Mouse (Mus musculus): ENCODE data around the gene Ece2. TPM values are rescaled to one million over a fixed set of nuclear protein-coding genes. Genes with fewer than 3 reads are reported as not detected.
A peak's percentile ranks its signal among the peaks of the same experiment; 100 is the strongest.

The Ece2 gene
- total RNA-seq, 2 experiments from 2014 or later: 24.7 to 28.9 TPM

DNA sequence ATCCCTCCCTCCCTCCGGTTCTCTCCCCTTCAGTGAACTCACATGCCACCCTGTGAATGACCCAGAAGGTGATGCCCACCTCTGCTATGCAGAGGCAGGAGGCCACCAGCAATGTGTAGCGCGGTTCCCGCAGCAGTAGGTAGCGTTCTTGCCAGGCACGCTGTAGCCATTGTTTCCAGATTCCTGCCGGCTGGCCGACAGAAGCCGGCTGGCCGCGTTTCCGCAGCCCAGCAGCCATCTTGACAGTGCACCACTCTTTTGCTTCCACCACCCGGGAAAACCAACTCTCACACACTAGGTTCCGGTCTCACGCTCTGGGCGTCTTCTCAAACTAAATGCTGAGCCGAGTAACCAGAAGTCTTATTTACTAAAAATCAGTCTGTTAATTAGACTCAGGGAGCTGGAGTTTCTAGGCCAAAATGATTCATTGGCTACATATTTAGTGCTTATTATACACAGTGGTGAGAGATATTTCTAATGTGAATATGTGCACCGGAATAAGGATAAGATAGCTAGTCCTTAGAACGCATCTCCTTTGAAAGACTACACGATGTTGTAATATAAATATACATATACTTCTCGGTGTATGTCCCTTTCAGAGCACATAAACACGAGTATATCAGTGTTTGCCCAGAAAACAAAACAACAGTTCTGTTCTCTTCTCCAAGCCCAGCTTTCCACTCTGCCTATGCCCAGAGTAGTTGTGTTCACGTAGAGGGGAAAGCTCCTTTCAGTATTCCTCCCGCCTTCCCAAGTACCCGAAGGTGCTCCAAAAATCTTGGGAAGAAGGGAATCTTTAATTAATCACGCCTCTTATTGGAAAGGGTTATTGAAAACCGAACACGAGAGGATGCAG lies 18.9 kb upstream of the Ece2 start:
- DNase-seq (ENCODE audit: extremely low spot score in 1 of 2, low spot score in 2 of 2): peak; percentile 68 to 78
- H3K4me3 ChIP-seq: peak overlapping the region; percentile 67
- H3K27ac ChIP-seq: peak overlapping the region; percentile 84
- no peak for TF ChIP-seq CTCF (IDR thresholded peaks at IDR 0.05)
- intact Hi-C loops (cut with DNase I): loop anchor here (1.0 to 5.0 kb wide), 2 partner anchors 41 to 63 kb away; partner anchors contain the start of genes Abcf3 and Psmd2

DNA sequence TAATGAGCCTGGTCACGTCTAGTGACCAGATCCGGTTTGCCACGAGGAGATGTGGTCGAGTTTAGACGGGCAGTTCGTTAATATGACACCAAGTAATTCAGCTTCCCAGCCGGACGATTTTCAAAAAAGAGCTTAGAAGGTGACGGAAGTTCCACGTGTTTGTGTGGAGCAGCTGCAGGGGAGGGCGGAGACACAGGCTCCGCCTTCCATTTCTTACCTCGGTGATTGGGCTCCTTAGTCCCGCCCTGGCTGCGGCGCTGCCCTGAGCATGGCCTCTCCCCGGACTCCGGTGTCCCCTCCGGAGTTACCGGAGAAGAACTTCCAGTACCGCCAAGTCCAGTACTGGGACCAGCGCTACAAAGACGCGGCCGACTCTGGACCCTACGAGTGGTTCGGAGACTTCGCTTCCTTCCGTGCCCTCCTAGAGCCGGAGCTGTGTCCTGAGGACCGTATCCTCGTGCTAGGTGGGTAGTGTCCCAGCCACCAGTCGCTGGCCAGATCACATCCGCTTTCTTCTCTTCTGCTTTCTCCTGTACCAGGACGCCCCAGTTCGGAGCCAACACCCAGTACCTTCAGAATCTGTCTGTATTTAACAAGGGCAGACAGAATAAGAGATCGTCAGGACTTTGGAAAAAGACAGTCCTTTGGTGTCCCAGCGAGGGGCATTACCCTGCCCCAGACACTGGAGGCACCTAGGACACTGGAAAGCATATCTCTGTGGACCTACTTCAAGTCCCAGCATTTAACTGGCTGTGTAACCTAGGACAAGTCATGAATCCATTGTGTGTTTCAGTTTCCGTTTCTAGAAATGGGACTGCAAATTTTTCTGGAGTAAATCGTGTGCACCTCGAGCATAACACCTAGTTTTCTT lies 18.0 kb upstream of the Ece2 start, which contains the start of the genes Eef1akmt4, Gm49333 and Alg3:
Gene Eef1akmt4, plus strand, starts transcription at position 237 of the 871 bp plus-strand sequence.
Gene Gm49333, plus strand, starts transcription at position 254 of the 871 bp plus-strand sequence.
Gene Alg3, minus strand, starts transcription at position 379 of the 871 bp plus-strand sequence.
- no peak; the same call in none of the 2 replicates for TF ChIP-seq CTCF (IDR thresholded peaks at IDR 0.05)
- intact Hi-C loops (cut with DNase I): loop anchor here (1.0 to 5.0 kb wide), 2 partner anchors 40 to 64 kb away; partner anchors contain the start of genes Abcf3 and Psmd2
- peak within 1 kb of the TSS; percentile 67 for H3K4me3 ChIP-seq
- H3K27ac ChIP-seq: peak within 1 kb of the TSS; percentile 84
- DNase-seq (ENCODE audit: extremely low spot score in 1 of 2, low spot score in 2 of 2): peak; percentile 66 to 73

DNA sequence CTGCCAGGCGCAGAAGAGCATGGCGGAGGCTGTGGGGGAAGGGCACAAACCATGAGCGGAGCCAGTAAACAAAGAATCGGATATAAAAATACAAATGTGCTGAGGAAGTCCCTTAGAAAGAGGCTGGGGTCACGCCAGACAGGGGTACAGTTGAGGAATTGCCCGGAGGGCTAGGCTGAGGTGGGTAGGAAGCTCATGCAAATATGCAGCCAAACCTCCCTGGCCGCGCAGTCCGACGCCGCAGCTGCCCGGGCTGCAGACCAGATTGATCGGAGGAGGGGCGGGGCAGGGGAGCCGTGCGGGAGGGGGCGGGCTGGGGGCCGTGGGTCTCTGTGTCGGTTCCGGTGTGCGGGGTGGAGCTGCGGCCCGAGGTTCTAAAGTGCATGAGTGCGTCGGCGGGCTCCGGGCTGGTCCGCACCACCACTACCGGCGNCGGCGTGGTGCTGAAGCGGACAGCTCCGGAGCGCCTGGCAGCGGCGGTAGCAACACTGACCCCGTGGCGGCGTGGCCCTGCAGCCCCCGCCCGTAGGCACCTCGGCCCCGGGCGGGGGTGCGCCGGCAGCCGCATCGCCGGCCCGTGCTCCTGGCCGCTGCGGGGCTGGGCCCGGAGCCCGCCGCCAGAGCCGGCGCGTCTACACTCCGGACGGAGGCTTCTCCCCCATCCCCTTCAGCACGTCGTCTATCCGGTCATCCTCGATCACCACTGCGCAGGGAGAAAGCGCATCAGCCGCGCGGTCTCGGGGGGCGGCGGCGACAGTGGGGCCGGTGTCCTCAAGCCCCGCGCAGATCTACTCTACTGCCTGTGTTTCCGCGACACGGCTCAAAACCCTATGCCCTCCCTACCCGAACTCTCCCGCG lies 9.9 kb upstream of the Ece2 start:
- TF ChIP-seq CTCF (IDR thresholded peaks at IDR 0.05): no peak
- no peak for DNase-seq (ENCODE audit: extremely low spot score in 1 of 2, low spot score in 2 of 2)
- intact Hi-C loops (cut with DNase I): loop anchor here (5.0 kb wide), 1 partner anchor 122 kb away; the partner anchor contains the start of gene Eif2b5
- peak overlapping the region; percentile 85 for H3K27ac ChIP-seq
- peak overlapping the region; percentile 80 for H3K4me3 ChIP-seq

DNA sequence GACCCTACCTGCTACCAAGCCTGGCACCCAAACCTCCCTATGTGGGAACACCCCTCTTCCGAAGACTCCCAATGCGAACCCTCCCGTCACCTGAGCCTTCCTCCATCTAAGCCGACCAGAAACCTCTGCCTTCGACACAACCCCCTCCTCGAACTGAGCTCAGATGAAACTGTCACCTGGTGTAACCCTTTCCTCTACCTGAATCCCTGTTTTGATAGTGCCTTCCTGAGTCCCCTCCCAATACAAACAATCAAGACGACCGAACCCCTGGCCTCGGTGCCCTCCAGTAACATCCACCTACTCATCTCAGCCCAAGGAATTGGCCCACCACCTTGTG lies 9.3 kb upstream of the Ece2 start:
- DNase-seq (ENCODE audit: extremely low spot score in 1 of 2, low spot score in 2 of 2): no peak
- intact Hi-C loops (cut with DNase I): loop anchor here (5.0 kb wide), 1 partner anchor 123 kb away; the partner anchor contains the start of gene Eif2b5
- Histone ChIP-seq H3K27ac (peak overlapping the region; percentile 85), H3K4me3 (peak overlapping the region; percentile 80)
- no peak for TF ChIP-seq CTCF (IDR thresholded peaks at IDR 0.05)

DNA sequence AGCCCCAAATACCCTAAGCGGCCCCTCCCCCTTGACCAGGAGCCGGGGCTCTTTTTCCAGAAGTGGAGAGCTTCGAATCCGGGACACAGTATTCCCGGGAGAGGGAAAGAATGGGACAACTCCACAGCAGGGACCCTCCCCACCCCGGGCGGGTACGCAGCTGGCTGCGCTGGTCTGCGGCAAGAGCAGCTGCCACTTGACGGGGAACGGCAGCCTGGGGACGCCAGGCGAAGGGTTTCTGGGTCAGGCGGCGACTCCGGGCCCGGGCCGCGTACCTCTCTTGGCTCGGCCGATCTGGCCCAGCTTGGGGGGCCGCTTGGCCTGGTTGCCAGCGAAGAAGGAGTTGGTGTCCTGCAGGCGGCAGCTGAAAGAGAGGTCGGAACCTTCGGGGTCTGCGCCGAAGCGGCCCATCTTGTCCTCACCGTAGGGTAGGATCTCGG lies 8.9 kb upstream of the Ece2 start:
- intact Hi-C loops (cut with DNase I): loop anchor here (5.0 kb wide), 1 partner anchor 123 kb away; the partner anchor contains the start of gene Eif2b5
- DNase-seq (ENCODE audit: extremely low spot score in 1 of 2, low spot score in 2 of 2): peak in 1 of 2 experiments; percentile 33

DNA sequence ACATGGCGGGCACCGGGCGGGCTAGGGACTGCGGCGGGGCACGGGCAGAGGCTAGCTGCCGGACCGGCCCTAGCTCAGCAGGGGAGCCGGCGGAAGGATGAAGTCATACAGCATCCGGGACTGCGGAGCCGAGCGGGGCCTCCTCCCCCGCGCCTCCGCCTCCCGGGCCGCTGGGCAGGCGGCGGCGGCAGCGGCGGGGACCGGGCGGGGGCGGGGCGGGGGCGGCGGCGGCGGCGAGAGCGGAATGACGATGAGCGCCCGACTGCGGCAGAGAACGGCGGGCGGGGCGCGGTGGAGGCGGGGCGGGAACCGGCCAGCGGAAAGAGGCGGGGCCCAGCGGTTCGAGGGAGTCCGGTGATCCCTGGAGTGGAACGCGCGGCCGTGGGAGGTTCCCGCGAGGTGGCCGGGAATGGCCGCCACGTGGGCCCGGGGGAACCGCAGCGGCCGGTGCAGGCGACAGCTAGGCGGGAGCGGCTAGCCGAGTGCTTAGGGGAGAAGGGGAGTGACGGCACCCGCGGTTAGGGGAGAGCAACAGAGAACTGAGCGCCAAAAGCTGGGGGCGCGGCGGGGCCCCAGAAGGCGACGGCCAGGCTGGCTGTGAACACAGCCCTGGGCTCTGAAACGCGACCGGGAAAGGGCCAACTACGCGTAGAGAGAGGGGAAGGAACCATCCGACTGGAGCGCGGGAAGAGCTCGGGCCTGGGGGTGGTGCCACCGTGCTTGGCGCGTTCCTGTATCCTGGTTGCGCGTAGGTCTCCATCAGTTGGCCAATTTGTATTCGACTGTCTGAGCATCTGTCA lies 8.2 kb upstream of the Ece2 start, which contains the start of gene Camk2n2:
Gene Camk2n2, minus strand, starts transcription at position 97 of the 800 bp plus-strand sequence.
- peak; percentile 68 for DNase-seq (ENCODE audit: extremely low spot score in 1 of 2, low spot score in 2 of 2)
- Histone ChIP-seq H3K4me3 (peak within 1 kb of the TSS; percentile 80), H3K27ac (peak within 1 kb of the TSS; percentile 85)
- intact Hi-C loops (cut with DNase I): loop anchor here (5.0 kb wide), 1 partner anchor 124 kb away; the partner anchor contains the start of gene Eif2b5
- TF ChIP-seq CTCF (IDR thresholded peaks at IDR 0.05): no peak

More for the DNA sequence above, 8.9 kb upstream of the Ece2 start:
- TF ChIP-seq CTCF (IDR thresholded peaks at IDR 0.05): no peak
- peak overlapping the region; percentile 85 for H3K27ac ChIP-seq
- H3K4me3 ChIP-seq: peak overlapping the region; percentile 80

DNA sequence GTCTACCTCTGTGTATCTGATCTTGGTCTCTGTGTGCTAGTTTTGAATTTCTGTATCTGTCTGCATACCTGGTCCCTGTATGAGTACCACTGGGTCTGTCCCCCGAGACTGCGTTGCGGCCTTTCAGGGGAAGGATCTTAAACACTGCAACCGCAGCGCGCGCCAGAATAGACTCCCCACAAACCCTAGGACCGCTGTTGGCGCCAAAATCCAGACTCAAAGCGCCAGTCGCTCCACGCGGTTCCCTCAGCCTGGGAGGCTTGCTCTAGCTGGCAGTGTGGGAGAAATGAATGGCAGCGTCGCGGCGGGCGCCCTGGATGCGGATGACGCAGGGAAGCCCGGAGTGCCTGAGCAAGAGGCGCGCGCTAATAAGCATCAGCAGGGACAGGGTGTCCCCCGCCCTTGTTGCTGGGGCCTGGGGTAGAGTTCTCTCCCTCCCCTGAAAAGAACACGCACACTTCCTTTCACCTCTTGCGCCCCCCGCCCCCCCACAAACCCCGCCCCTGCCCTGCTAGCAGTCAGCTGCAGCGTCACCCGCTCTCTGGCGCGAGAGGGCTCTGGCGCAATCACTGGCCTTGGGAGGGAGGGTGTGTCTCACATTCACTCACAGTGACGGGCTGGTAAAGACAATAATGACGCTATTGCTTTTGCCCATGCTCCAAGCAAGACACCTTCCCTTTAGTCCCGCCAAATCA lies 7.5 kb upstream of the Ece2 start:
- H3K4me3 ChIP-seq: peak overlapping the region; percentile 80
- H3K27ac ChIP-seq: peak overlapping the region; percentile 47; the same call in 1 of the 2 replicates
- DNase-seq (ENCODE audit: extremely low spot score in 1 of 2, low spot score in 2 of 2): peak; percentile 58 to 61
- intact Hi-C loops (cut with DNase I): loop anchor here (5.0 kb wide), 1 partner anchor 125 kb away; the partner anchor contains the start of gene Eif2b5
- no peak for TF ChIP-seq CTCF (IDR thresholded peaks at IDR 0.05)

DNA sequence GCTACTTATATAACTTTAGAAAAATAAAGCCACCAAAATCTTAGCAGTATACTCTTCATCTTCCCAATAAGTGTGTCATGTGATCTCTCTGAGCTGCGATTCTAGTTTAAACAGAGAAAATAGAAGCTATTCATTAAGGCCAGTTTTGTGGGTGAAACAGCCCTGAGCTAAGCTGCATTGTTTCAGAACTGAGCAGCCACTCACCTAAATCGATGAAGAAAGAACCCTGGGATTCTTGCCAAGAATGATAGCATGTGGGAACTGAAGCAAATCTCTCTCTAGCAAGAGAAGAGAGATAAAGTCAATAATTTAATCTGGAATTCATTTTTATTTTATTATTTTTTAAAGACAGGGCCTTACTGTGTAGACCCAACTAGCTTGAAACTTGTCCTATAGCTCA lies 6.4 kb upstream of the Ece2 start:
- no peak for DNase-seq (ENCODE audit: extremely low spot score in 1 of 2, low spot score in 2 of 2)
- Histone ChIP-seq H3K27ac (no peak overlapping the region), H3K4me3 (no peak overlapping the region)
- TF ChIP-seq CTCF (IDR thresholded peaks at IDR 0.05): no peak
- intact Hi-C loops (cut with DNase I): loop anchor here (5.0 kb wide), 1 partner anchor 126 kb away; the partner anchor contains the start of gene Eif2b5

DNA sequence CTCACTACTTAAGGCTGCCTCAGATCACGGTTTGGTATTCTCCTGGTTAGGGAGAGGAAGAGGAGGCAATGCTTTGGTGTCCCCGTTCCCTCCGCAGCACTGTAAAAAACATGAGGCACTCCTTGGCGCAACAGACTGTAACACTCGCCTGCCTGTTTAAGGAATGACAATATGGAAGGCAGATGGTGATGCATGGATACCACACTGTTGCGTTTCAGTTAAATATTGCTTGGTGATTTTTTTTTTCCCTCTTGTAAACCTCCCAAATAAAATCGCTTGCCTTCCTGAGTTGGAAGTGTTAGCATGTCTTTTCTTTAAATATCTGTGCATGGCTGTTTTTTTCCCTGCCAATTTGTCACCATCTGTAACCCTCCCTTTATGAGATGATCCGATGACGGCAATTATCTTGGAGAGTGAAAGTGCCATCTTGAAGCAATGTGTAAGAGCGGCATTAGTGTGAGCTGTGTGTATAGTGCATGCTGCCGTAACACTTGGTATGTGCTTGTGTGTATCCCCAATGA lies 697 bp upstream of the Ece2 start:
- H3K27ac ChIP-seq: no peak overlapping the region
- TF ChIP-seq CTCF (IDR thresholded peaks at IDR 0.05): no peak
- peak in 1 of 2 experiments; percentile 33 for DNase-seq (ENCODE audit: extremely low spot score in 1 of 2, low spot score in 2 of 2)
- no peak overlapping the region for H3K4me3 ChIP-seq
- intact Hi-C loops (cut with DNase I): no loop called here

Measured in left cerebral cortex, adult 2 months (tissue).